Mouse (Mus musculus): ENCODE data around the gene Dnajc13.

The Dnajc13 gene

GRCm38 (mm10) chr9:104109151-104109550 lies 153.6 kb downstream of the Dnajc13 start:
- DNase-seq (ENCODE audit: low spot score): no peak

- DNase-seq (ENCODE audit: low spot score): no peak
Observed at GRCm38 (mm10) chr9:104108571-104109143, 154.1 kb downstream of the Dnajc13 start.

DNA sequence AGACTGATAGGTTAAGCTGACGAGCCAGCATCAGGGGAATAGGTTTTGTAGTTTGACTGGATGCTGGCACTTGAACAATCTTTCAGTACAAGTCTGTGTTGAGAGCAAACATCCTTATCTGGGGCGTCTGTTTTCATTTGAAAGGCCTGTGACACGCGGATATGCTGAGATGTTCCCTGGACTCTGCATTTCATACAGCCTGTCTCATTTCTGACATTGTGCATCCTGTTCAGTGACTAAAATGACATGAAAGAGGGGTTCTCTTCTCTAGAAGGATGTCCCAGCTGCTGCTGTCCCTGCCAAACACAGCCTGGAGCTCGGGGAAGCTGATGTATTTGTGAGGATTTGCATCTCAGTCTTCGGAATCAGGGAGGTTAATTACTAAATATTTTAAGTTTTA lies 155.2 kb downstream of the Dnajc13 start:
- DNase-seq (ENCODE audit: low spot score): no peak

GRCm38 (mm10) chr9:104106930-104107329 lies 155.8 kb downstream of the Dnajc13 start:
- DNase-seq (ENCODE audit: low spot score): no peak

- no peak for DNase-seq (ENCODE audit: low spot score)
Observed at GRCm38 (mm10) chr9:104104986-104105385, 157.7 kb downstream of the Dnajc13 start.

GRCm38 (mm10) chr9:104102901-104103300 lies 159.8 kb downstream of the Dnajc13 start:
- no peak for DNase-seq (ENCODE audit: low spot score)

GRCm38 (mm10) chr9:104102301-104102700 lies 160.4 kb downstream of the Dnajc13 start:
- DNase-seq (ENCODE audit: low spot score): peak; percentile 13

DNA sequence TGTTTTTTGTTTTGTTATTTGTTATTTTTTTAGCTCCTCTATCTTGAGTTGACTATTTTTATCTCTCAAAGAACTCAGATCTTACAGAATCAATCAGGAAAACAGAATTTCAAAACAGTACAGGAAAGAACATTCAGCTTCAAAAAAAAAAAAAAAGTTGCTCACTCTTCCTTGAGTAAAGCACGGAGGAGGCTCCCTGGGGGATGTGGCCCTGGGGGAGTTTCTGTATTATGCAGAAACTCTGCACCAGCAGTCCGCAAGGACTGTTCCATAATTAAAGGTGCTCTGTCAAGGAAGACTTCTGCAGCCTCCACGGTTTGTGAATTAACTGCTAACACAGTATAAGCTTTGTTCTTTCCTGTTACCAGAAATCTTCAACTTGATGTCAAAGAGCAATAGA lies 161.3 kb downstream of the Dnajc13 start:
- no peak for DNase-seq (ENCODE audit: low spot score)
